Mouse (Mus musculus): Measurements from ENCODE around the gene Slc24a1. TPM values are rescaled to one million over a fixed set of nuclear protein-coding genes. Genes with fewer than 3 reads are reported as not detected.

Gene Slc24a1
- polyA plus RNA-seq, 1 experiment = 0.79 TPM

- Histone ChIP-seq H3K9ac (ENCODE audit: low read depth, poor library complexity, severe bottlenecking) (no peak overlapping the region), H3K4me3 (ENCODE audit: low read depth, low read length) (no peak overlapping the region)
Measured at GRCm38 (mm10) chr9:64903386-64903785, 48.0 kb downstream of the Slc24a1 start.

GRCm38 (mm10) chr9:64902866-64903265 lies 48.5 kb downstream of the Slc24a1 start:
- no peak overlapping the region for H3K27ac ChIP-seq (ENCODE audit: insufficient read depth, low read length)
- H3K9ac ChIP-seq (ENCODE audit: low read depth, poor library complexity, severe bottlenecking) = no peak overlapping the region
- no peaks in the 10 kb centered on the region for H3K9me3 ChIP-seq (replicated peaks; ENCODE audit: control insufficient read depth, insufficient read depth, low read length, poor library complexity, severe bottlenecking)
- no peaks in the 10 kb centered on the region for H3K4me1 ChIP-seq (ENCODE audit: control insufficient read depth, insufficient read depth, low read length)
- H3K36me3 ChIP-seq (ENCODE audit: control insufficient read depth, insufficient read depth, low read length, poor library complexity, severe bottlenecking) = no peaks in the 10 kb centered on the region; the same call in 1 of the 2 replicates
- no peak overlapping the region for H3K4me3 ChIP-seq (ENCODE audit: low read depth, low read length)
- H3K27me3 ChIP-seq (ENCODE audit: control insufficient read depth, insufficient read depth, low read length, poor library complexity, severe bottlenecking) = no peaks in the 10 kb centered on the region
- no peak for TF ChIP-seq POLR2A (IDR thresholded peaks at IDR 0.05; ENCODE audit: insufficient read depth, low read length)
- no peak for TF ChIP-seq EP300 (IDR thresholded peaks at IDR 0.05; ENCODE audit: insufficient read depth, low read depth, low read length)
- no peak for TF ChIP-seq CTCF (IDR thresholded peaks at IDR 0.05; ENCODE audit: low read depth, low read length)

More at GRCm38 (mm10) chr9:64903386-64903785, 48.0 kb downstream of the Slc24a1 start:
- TF ChIP-seq EP300 (IDR thresholded peaks at IDR 0.05; ENCODE audit: insufficient read depth, low read depth, low read length) (no peak), POLR2A (IDR thresholded peaks at IDR 0.05; ENCODE audit: insufficient read depth, low read length) (no peak), CTCF (IDR thresholded peaks at IDR 0.05; ENCODE audit: low read depth, low read length) (peak; percentile 69)
- H3K4me1 ChIP-seq (ENCODE audit: control insufficient read depth, insufficient read depth, low read length) = no peaks in the 10 kb centered on the region
- H3K27ac ChIP-seq (ENCODE audit: insufficient read depth, low read length) = no peak overlapping the region
- H3K36me3 ChIP-seq (ENCODE audit: control insufficient read depth, insufficient read depth, low read length, poor library complexity, severe bottlenecking) = no peaks in the 10 kb centered on the region; the same call in 1 of the 2 replicates
- no peaks in the 10 kb centered on the region for H3K9me3 ChIP-seq (replicated peaks; ENCODE audit: control insufficient read depth, insufficient read depth, low read length, poor library complexity, severe bottlenecking)
- no peaks in the 10 kb centered on the region for H3K27me3 ChIP-seq (ENCODE audit: control insufficient read depth, insufficient read depth, low read length, poor library complexity, severe bottlenecking)

- Histone ChIP-seq H3K27ac (ENCODE audit: insufficient read depth, low read length) (no peak overlapping the region), H3K9ac (ENCODE audit: low read depth, poor library complexity, severe bottlenecking) (no peak overlapping the region), H3K4me3 (ENCODE audit: low read depth, low read length) (no peak overlapping the region), H3K36me3 (ENCODE audit: control insufficient read depth, insufficient read depth, low read length, poor library complexity, severe bottlenecking) (no peaks in the 10 kb centered on the region), H3K27me3 (ENCODE audit: control insufficient read depth, insufficient read depth, low read length, poor library complexity, severe bottlenecking) (no peaks in the 10 kb centered on the region), H3K9me3 (replicated peaks; ENCODE audit: control insufficient read depth, insufficient read depth, low read length, poor library complexity, severe bottlenecking) (no peaks in the 10 kb centered on the region), H3K4me1 (ENCODE audit: control insufficient read depth, insufficient read depth, low read length) (no peaks in the 10 kb centered on the region)
- TF ChIP-seq POLR2A (IDR thresholded peaks at IDR 0.05; ENCODE audit: insufficient read depth, low read length) (no peak), EP300 (IDR thresholded peaks at IDR 0.05; ENCODE audit: insufficient read depth, low read depth, low read length) (no peak), CTCF (IDR thresholded peaks at IDR 0.05; ENCODE audit: low read depth, low read length) (no peak)
Measured at GRCm38 (mm10) chr9:64896605-64897004, 54.8 kb downstream of the Slc24a1 start.

GRCm38 (mm10) chr9:64886008-64886407 lies 65.4 kb downstream of the Slc24a1 start:
- Histone ChIP-seq H3K27me3 (ENCODE audit: control insufficient read depth, insufficient read depth, low read length, poor library complexity, severe bottlenecking) (no peaks in the 10 kb centered on the region), H3K36me3 (ENCODE audit: control insufficient read depth, insufficient read depth, low read length, poor library complexity, severe bottlenecking) (no peaks in the 10 kb centered on the region), H3K4me1 (ENCODE audit: control insufficient read depth, insufficient read depth, low read length) (no peaks in the 10 kb centered on the region), H3K4me3 (ENCODE audit: low read depth, low read length) (no peak overlapping the region), H3K27ac (ENCODE audit: insufficient read depth, low read length) (no peak overlapping the region), H3K9ac (ENCODE audit: low read depth, poor library complexity, severe bottlenecking) (no peak overlapping the region), H3K9me3 (replicated peaks; ENCODE audit: control insufficient read depth, insufficient read depth, low read length, poor library complexity, severe bottlenecking) (no peaks in the 10 kb centered on the region)
- TF ChIP-seq EP300 (IDR thresholded peaks at IDR 0.05; ENCODE audit: insufficient read depth, low read depth, low read length) (no peak), POLR2A (IDR thresholded peaks at IDR 0.05; ENCODE audit: insufficient read depth, low read length) (no peak), CTCF (IDR thresholded peaks at IDR 0.05; ENCODE audit: low read depth, low read length) (no peak)

Other genes starting within 250 kb of the Slc24a1 start
- gene Rab11a, start 213.8 kb downstream of the Slc24a1 start, polyA plus RNA-seq (2011; ENCODE audit: insufficient read depth, insufficient read length, low read depth, missing spikeins) = 222 and 243 TPM in 2 replicates
- gene Dennd4a, start 140.3 kb downstream of the Slc24a1 start, polyA plus RNA-seq (2011; ENCODE audit: insufficient read depth, insufficient read length, low read depth, missing spikeins) = 8.6 and 9.8 TPM in 2 replicates
- gene Ints14, start 9.3 kb upstream of the Slc24a1 start, polyA plus RNA-seq (2011; ENCODE audit: insufficient read depth, insufficient read length, low read depth, missing spikeins) = 26.3 and 28.9 TPM in 2 replicates
- gene Hacd3, start 70.1 kb upstream of the Slc24a1 start, polyA plus RNA-seq (2011; ENCODE audit: insufficient read depth, insufficient read length, low read depth, missing spikeins) = 31.2 and 31.6 TPM in 2 replicates
- 44.5 and 45.2 TPM in 2 replicates for gene Dpp8, start 80.8 kb upstream of the Slc24a1 start, polyA plus RNA-seq (2011; ENCODE audit: insufficient read depth, insufficient read length, low read depth, missing spikeins)
- 15.5 and 17.5 TPM in 2 replicates for gene Igdcc4, start 149.9 kb upstream of the Slc24a1 start, polyA plus RNA-seq (2011; ENCODE audit: insufficient read depth, insufficient read length, low read depth, missing spikeins)
- gene Igdcc3, start 189.6 kb upstream of the Slc24a1 start, polyA plus RNA-seq (2011; ENCODE audit: insufficient read depth, insufficient read length, low read depth, missing spikeins) = 8.6 and 8.9 TPM in 2 replicates
- gene Parp16, start 243.7 kb upstream of the Slc24a1 start, polyA plus RNA-seq (2011; ENCODE audit: insufficient read depth, insufficient read length, low read depth, missing spikeins) = 5.7 and 7.1 TPM in 2 replicates

All from ES-Bruce4 (cell line).